Mouse (Mus musculus) ovary, postnatal 36 days (tissue): ENCODE results near the gene Smc4.
"Not testable (repeated sequence)": the region's sequence is repeated elsewhere in the genome, so short reads cannot be mapped to it uniquely, and the experiment has no call there.

Experiments used
- DNase-seq: peaks from one replicate; pipeline ENCODE4 v3.0.0; 2022; ENCODE audit warnings: low spot score, mixed read lengths

Gene Smc4

GRCm38 (mm10) chr3:69018635-69019034 is 14.1 kb downstream of the Smc4 start:
- DNase-seq: not testable (repeated sequence)

GRCm38 (mm10) chr3:69020285-69020684 is 15.7 kb downstream of the Smc4 start:
- no peak for DNase-seq

GRCm38 (mm10) chr3:69020764-69021163 is 16.2 kb downstream of the Smc4 start:
- no peak for DNase-seq

- DNase-seq: no peak
Observed at GRCm38 (mm10) chr3:69026133-69026783, 21.7 kb downstream of the Smc4 start.

- DNase-seq: no peak
Observed at GRCm38 (mm10) chr3:69040105-69040504, 35.6 kb downstream of the Smc4 start.

- DNase-seq: no peak
Observed at GRCm38 (mm10) chr3:69041298-69041697, 36.8 kb downstream of the Smc4 start.

- DNase-seq: no peak
Observed at GRCm38 (mm10) chr3:69044167-69044591, 39.6 kb downstream of the Smc4 start.

GRCm38 (mm10) chr3:69044645-69045399 is 40.3 kb downstream of the Smc4 start, which contains the start of gene Trim59:
Trim59 (minus strand) TSS chr3:69044755.
- DNase-seq: peak; percentile 94

GRCm38 (mm10) chr3:69045400-69045703 is 40.8 kb downstream of the Smc4 start:
- no peak for DNase-seq

- no peak for DNase-seq
Observed at GRCm38 (mm10) chr3:69045750-69046149, 41.2 kb downstream of the Smc4 start.

- DNase-seq: no peak
Observed at GRCm38 (mm10) chr3:69046509-69046908, 42.0 kb downstream of the Smc4 start.

GRCm38 (mm10) chr3:69047684-69048083 is 43.1 kb downstream of the Smc4 start:
- DNase-seq: no peak

- no peak for DNase-seq
Observed at GRCm38 (mm10) chr3:69049011-69049410, 44.5 kb downstream of the Smc4 start.

GRCm38 (mm10) chr3:69051894-69052293 is 47.4 kb downstream of the Smc4 start:
- no peak for DNase-seq

GRCm38 (mm10) chr3:69054760-69055432 is 50.4 kb downstream of the Smc4 start:
- no peak for DNase-seq

GRCm38 (mm10) chr3:69055871-69056270 is 51.3 kb downstream of the Smc4 start:
- no peak for DNase-seq

- DNase-seq: no peak
Observed at GRCm38 (mm10) chr3:69060672-69061071, 56.1 kb downstream of the Smc4 start.

- no peak for DNase-seq
Observed at GRCm38 (mm10) chr3:69062764-69063163, 58.2 kb downstream of the Smc4 start.

- no peak for DNase-seq
Observed at GRCm38 (mm10) chr3:69064005-69064404, 59.5 kb downstream of the Smc4 start.
